ENCODE assay signal across 23 mouse cellular contexts in genomic region chr3:59739866-59740265, GRCm38 (mm10). TPM values are rescaled to one million over a fixed set of nuclear protein-coding genes. Genes with fewer than 3 reads are reported as not detected.
"Had no signal": no experiment of that assay in that cellular context is flagged by ENCODE, and none has a peak within 500 bp of the region (broad histone marks: within the 10 kb centered on the region; RNA-seq: fewer than 3 reads in every experiment).

No protein-coding gene starts in this region.

- DNase-seq: lung, adult 2 months; lung, postnatal 14 days; lung, postnatal 36 days; right cerebral cortex, postnatal 14 days; thymus, adult 2 months; thymus, postnatal 25 days; thymus, postnatal 4 days had no signal

- H3K27ac ChIP-seq: lung, embryonic 15.5 days; macrophage; midbrain, embryonic 13.5 days; midbrain, embryonic 15.5 days; neural tube, embryonic 12.5 days; stomach, embryonic 15.5 days; stomach, postnatal 0 days had no signal

- H3K27me3 ChIP-seq: lung, embryonic 15.5 days; megakaryocyte, embryonic 14.5 days; midbrain, embryonic 13.5 days; midbrain, embryonic 15.5 days; neural tube, embryonic 12.5 days; stomach, embryonic 15.5 days had no signal

- H3K4me1 ChIP-seq: lung, embryonic 15.5 days; megakaryocyte, embryonic 14.5 days; midbrain, embryonic 13.5 days; midbrain, embryonic 15.5 days; neural tube, embryonic 12.5 days; stomach, embryonic 15.5 days had no signal

- H3K4me3 ChIP-seq: lung, embryonic 15.5 days; megakaryocyte, embryonic 14.5 days; midbrain, embryonic 13.5 days; midbrain, embryonic 15.5 days; neural tube, embryonic 12.5 days; stomach, embryonic 15.5 days had no signal

RNA-seq across cellular contexts. Expression of gene Gm5538, which starts 10.3 kb away (rescaled TPM):
- total RNA-seq: megakaryocyte progenitor cell, adult 5-6 weeks; midbrain, postnatal 0 days; monocyte, adult 5-6 weeks had no signal
- polyA plus RNA-seq: lung, adult 2 months; lung, embryonic 15.5 days; lung, postnatal 0 days; macrophage; midbrain, embryonic 11.5 days; midbrain, embryonic 13.5 days; midbrain, embryonic 15.5 days; midbrain, postnatal 0 days; neural tube, embryonic 12.5 days; neural tube, embryonic 14.5 days; spleen, adult 2 months; stomach, embryonic 15.5 days; stomach, postnatal 0 days; thymus, adult 2 months; urinary bladder, adult 2 months had no signal
